Mouse (Mus musculus) G1E-ER4 (cell line): Measurements from ENCODE around the gene Blm. TPM values are rescaled to one million over a fixed set of nuclear protein-coding genes. Genes with fewer than 3 reads are reported as not detected.

ENCODE experiments used
- GATA1 ChIP-seq: IDR thresholded peaks from one replicate; pipeline ENCODE4 v1.8.0; 2012; ENCODE audit warnings: low read length, inconsistent platforms
- polyA plus RNA-seq: library from polyadenylated mRNA; stranded (reverse); fragments of >175 nt; gene quantifications from 2 replicates; pipeline ENCODE4 v1.2.3, GENCODE M21; 2012

The Blm gene
- polyA plus RNA-seq, 1 experiment: 215 TPM

DNA sequence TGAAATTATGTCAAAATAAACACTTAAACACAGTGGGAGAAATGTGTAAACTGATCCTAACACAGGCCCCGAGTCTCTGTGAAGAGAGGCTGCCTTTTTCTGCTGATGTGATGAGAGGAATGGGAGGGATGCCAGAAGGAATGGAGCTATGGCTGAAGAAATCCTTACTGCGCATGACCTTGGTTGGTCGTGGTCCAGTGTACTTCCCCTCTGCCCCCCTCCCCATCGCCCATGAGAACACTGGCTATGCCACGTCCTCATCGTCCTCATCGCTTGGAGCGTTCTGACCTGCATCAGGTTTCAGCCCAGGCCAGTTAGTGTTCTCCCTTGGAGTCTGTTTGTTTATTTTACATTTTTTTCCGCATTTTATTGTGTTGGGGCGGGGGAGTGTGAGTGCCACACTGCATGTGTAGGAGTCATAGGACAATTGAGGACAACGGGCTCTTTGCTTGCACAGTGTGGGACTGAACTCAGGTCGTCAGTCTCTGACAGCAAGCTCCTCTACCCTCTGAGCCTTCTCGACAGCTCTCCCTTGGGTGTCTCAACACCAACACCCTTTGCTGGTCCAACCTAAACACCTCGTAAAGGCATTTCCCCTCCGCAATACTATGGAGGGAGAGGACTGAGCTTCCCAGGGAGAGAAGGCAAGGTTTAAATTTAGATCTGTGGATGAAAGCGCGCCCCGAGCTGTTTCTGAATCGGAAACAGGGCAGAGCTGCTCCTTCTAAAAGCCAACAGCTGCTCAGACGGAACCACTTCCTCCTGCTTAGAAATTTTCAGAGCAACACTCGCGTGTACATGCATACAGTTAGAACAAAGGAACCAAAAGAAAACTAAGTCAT lies 19.5 kb upstream of the Blm start:
- TF ChIP-seq GATA1: no peak

DNA sequence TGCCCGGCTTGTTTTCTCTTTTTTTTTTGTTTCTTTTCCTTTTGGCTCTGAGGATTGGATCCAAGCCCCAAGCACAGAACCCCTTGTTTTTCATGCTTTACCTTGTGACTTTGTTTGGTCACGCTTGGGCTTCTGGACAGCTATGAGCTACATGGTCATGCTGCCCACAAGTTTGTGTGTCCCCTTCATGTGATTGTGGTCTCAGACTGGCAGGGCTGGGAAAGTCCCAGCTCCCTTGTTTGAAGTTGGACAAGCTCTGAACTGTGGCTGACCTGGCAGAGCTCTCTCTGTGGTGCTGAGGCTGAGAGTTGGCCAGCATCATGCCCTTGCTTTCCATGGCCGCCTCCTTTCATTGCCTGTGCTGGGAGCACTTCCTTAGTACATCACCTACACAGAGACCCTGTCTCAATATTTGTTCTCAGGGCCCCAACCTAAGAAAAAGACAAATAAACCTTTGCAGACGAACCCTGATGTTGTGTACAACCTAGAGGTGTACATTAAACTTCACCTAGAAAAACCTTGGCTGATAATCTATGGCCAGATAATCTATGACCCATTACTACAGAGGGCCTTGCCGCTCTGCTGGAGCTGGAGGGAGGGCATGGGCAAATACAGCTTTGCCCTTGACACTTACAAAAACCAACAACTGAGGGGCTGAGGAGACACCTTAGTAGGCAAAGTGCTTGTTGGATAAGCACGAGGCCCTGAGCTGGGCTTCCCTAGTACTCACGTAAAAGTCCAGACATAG lies 13.8 kb upstream of the Blm start:
- TF ChIP-seq GATA1: no peak

DNA sequence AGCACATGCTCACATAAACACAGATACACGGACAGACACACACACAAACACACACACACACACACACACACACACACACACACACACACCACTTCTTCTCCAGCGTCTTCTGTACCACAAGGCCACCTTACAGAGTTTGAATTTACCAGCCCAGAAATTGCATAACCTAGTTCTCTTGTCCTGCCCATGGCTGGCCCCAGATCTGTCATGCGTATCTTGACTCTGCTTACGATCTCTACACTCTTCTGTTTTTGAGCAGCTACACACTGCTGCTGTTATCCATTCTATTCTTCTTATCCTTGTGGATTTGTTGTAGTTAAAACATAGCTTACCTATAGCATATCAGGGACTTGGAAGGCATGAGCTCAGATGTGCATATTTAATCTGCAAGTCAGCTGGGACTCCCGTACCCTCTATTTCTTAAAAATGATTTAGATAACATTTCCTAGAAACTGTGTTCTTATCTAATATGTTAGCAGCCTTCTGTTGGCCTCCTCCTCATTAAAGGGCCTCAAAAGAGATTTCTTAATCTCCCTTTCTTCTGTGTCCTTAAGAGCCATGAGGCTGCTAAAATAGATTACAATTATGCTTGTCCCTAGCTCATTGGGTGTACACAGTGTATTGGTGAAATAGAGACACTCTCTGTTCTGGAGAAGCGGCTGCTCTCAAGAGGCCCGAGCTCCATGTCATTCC lies 7.4 kb upstream of the Blm start:
- peak; percentile 99 for TF ChIP-seq GATA1

DNA sequence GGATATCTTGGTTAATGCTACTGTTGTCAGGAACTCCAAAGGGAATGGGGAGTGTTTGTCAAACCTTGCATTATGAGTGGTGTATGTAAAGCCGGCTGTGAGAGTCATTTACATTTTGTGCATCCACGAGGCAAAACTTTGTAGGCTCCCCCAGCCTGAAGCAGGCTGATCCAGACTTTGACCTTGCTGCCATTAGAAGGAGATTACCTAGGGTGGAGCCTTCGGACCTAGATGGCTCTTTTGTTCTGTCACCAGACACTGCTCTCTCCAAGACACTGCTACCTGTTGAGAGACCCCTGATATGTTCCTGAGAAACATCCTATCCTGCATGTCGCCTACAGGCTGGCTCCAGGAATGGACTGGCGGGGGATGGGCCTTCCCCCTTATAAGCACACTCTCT lies 4.7 kb upstream of the Blm start:
- TF ChIP-seq GATA1: no peak

DNA sequence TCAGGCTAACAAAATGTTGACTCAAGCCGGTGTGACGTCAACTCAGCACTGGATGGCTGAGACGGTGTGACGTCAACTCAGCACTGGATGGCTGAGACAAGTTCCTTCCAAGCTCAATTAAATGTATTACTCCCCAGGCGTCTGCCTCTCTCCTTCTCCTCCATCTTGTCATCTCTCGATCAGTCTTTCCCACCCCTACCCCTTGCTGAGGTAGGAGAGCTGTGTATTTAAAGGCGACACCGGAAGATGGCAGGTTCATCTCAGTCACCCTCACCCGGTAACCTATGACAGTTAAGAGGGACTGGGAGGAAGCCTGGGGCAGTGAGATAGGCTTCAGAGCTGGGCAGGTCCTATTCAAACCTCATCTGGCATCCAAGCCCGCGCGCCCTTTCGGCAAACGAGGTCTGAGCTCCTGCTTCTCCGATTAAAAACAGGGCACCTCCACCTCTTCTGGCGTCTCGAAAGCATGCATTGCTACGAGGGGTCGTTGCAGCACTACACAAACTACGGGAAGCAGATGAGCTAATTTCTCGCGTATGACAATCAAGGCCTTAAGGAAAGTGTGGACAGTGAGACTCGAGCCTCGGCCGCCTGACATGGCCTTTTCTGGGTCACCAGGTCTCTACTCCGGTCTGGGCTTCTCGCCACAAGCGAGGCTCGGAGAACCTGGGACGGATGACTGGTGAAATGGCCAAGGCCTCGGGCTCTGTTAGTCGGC lies 469 bp downstream of the Blm start:
- no peak for TF ChIP-seq GATA1

DNA sequence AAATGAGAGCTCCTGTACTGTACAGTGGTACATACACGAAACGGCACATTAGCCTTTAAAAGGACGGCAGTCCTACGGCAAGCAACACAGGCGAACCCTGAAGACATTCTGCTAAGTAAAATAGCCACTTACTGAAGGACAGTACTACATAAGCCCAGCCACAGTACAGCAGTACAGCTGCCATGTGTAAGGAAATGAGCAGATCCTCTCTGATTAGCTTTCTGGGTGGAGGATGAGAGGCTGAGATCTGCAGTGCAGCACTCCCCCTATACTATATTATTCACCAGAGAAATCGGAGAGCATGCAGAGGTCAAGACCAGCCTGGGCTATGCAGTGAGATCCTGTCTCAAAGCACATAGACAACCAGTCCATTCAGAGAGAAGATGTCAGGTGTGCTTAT lies 3.8 kb downstream of the Blm start:
- TF ChIP-seq GATA1: peak; percentile 36

DNA sequence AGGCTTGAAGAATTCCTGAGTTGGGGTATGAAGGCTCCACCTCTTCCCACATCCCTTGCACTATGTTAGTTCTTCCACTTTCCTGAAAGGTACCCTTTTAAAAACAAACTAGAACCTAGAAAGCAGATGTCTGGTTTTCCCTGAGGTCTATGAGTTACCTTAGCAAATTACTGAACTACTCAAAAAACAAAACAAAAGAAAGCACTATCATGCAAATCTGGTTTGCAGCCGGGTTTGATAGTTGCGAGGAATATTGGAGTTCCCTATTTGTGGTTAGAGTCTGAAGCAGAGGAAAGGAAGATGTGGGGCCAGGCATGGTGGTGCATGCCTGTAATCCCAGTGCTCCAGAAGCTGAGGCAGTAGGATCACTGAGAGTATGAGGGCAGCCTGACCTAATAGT lies 4.3 kb downstream of the Blm start:
- no peak for TF ChIP-seq GATA1

DNA sequence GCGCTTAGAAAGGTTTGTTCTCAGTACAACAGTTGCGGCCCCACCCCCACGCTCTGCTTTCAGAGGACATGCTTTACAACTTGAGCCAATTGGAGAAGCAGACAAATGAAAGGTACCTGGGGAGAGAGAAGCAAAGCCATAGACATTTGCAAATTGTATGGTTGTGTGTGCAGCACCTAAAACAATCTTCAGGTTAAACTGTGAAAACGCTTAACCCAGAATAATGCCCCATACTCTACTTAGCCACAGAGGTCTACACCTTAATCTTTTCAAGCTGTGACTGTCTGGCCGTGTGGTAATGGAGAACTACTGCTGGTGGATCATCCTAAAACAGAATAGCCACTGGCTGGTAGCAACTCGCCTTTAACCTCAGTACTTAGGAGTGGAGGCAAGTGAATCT lies 8.2 kb downstream of the Blm start:
- no peak for TF ChIP-seq GATA1

DNA sequence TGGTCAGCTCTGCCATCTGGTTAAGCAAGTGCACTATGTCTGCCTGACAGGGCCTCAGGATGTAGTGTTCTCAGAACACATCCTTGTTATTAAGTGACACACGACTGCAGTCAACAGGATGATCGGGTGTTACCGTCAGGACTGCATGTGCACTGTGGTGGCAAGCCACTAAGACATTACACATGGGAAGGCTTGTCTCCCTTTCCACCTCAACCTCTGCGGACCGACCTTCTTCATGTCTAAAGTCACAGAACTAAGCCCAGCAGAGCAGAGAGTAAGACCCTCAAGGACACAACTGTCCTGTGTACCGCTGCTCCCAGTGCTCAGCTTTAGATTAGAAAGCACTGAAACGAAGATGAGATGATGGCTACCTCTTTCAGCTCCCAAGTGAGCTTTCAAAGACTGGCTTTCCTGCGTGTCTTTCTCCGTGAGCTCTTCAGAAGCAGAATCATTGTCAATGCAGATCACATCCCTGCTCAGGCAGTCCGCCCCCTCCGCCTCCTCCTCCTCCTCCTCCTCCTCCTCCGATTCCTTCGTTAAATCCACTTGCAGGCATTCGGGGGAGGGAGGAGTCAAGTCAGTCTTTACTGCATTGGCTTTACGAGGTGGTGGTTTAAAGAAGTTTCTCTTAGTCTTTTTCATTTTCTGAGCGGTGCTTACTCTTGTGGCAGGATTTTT lies 22.4 kb downstream of the Blm start:
- TF ChIP-seq GATA1: no peak

DNA sequence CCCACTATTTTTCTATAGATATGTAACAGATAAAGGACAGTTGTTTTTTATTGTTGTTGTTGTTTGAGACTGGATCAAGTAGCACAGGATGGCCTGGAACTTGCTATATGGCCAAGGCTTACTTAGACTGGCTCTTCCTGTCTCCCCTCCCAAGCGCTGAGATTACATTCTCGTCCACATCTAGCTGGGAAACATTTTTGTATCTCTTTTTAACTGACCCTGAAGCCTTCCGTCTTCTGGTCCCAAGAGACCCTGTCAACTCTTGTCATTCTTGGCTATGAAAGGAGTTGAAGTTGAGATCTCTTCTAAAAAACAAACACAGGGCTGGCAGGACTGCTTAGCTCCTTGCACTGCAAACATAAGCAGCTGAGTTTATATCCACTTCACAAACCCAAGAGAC lies 28.9 kb downstream of the Blm start:
- TF ChIP-seq GATA1: no peak

DNA sequence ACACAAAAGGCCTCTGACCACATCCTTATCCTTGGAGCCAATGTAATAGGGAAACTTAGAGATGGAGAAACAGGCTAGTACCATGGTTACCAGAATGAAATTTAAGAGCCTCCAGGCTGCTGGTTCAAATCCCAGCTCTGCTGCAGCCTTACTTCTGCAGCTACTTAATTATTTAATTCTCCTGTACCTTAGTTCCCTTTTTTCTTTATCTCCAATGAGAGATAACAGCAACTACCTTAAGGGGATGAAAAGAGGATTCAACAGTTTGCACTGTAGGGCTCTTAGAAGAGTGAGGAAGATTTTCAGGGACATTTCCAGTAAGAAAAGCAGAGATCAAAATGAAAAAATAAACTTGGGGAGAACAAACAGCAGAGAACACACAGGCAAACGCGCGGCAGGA lies 30.0 kb downstream of the Blm start:
- TF ChIP-seq GATA1: no peak

DNA sequence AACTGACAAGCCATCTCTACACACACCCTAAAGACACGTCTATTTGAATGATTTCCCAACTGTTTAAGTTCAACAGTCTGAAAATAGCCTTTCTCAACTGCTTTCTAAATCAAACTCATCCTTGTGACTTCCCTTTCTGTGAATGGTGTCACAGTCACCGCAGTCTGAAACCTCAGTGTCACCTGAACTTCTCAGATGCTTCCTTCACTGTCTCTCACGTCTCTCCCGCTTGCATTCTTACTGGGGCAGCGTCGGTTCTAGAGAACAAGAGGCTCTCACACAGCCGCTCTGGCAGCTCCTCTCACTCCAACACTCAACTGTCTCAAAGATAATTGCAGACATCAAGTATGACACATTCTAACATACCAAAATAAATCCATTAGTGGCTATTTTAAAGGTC lies 33.9 kb downstream of the Blm start:
- no peak for TF ChIP-seq GATA1

DNA sequence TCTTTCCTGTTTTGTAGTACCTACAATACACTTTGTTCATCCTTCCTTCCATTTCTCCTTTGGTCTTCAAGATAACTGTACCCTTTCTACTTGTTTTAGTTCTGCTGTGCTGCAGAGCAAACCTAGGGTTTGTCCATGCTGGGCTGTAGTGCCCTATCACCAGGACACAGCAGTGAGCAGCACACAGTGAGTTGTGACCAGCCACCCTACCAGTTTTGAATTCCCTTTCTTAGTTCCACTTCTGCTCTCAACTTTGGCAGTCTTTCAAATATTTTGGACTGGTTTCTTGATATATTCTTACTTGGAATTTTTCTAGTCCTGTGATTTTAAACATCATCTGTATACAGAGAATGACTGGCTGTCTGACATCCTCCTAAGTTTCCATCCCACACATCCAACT lies 34.8 kb downstream of the Blm start:
- no peak for TF ChIP-seq GATA1

DNA sequence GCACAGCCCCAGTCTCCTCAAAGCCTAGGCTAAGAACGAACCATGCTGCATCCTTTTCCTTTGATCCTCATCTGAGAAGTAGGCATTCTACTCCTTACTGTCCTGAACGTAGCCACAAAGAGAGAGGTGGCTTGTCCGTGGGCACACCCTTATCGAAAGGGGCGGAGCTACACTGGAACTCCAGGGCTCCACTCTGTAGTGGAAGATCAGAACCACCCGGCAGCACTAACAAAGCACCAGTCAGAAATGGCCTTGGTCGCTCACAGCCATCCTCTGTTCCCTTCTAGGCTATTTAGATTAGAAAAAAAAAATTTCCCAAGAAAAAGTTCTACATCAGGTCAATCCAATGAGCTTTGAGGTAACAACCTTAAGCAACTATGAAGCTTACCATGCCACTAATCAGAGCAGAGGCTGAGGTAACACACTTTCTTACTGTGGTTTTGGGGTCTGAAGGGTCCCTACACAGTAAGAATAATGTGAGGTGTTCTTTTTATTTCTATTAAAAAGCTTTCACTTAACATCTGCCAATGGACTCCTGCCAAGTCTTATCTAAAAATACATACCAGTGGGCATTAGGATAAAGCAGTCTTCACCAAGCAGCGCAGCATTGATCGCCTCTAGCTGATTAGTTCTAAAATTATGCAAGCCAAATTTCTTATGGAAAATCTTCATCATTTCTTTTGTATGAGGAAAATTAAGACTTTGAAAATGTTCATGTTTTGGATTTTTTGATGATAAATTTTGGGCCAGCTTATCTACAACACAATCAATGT lies 35.5 kb downstream of the Blm start:
- TF ChIP-seq GATA1: no peak

DNA sequence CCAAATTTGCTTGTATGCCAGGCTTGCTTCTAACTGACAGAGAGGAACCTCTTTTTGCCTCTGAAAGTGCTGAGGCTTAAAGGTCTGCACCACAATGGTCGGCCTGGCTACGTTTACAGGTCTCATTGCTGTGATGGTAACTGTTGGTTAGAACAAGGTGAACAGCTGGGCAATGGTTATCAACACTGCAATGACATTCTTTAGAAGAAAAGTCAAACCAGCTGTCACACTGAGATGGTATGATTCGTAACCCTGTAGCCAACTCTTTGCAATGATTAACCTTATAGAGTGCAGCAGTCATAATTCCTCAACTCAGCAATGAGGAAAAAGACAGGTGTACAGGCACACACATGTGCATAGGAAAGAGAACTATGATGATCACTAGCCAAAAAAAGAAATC lies 38.3 kb downstream of the Blm start:
- no peak for TF ChIP-seq GATA1
